Mouse (Mus musculus) neutrophil, adult 5-6 weeks (primary cell): ENCODE measurements at regions not wholly inside any gene's neighbourhood (a gene's known extent, or its start where the extent isn't known, plus 50 kb on each side); places are given as distances from the start of the nearest gene placed in this dataset.

Source experiments
- ATAC-seq: fragments of 151-379, 151-347 bp; 2 replicates; pipeline ENCODE4 v1.8.0; 2017; ENCODE audit warnings: mild to moderate bottlenecking, moderate TSS enrichment; ENCODE audit not compliant: insufficient number of reproducible peaks, poor library complexity, low FRiP score, severe bottlenecking; ENCODE audit errors: extremely low read depth

DNA sequence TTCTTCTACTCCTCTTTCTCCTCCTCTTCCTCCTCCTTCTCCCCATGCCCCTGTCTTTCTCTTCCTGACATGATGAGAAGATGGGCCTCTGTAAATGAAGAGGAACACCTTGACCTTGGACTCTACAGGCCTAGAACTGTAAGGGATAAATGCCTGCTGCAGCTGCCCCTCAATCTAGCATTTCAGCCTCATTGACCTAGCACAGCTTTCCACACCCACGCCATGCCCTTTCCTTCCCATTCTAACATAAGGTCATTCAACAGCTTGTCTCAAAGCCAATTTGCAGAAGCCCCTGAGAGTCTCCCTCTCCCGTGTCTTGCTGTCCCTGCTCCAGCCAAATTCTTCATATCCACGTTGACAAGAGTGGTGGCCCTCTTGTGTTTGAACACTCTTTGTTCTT lies 63.8 kb upstream of the Dscam start:
- ATAC-seq: no peak

DNA sequence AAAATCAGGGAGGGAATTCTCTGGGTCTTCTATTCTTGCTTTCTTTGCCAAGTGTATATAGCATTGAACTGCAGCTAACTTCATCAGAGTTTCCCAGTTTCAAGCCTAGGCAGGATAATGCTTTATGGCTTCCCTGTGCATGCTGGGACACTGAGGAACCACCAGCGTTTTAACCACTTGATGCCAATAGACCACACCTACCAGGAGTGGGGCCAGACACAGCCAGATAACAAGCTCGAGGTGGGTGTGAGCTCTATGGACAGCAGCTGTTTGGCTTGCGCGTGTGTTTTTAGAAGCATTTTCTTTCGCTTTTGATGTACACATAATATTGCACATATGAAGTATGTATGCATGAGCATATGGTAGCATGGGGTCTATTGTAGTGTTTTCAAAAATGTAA lies 69.1 kb upstream of the Dscam start:
- no peak for ATAC-seq

DNA sequence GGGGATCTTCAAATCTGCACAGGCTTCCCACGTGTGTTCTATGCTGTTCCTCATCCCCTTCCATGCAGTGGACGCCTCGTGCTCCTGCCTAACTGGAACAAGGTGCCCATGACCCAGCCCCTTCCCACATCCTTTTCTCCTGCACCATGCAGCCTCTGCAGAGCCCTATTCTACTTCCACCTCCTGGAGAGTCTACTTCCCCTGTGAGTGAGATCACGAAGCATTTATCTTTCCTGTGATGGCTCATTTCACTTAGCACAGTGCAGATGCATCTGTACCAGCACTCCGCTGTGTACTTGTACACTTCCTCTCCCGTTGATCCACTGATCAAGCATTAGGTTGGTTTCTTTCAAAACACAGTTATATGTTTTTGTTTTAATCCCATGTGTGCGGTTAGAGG lies 69.5 kb upstream of the Dscam start:
- no peak for ATAC-seq

DNA sequence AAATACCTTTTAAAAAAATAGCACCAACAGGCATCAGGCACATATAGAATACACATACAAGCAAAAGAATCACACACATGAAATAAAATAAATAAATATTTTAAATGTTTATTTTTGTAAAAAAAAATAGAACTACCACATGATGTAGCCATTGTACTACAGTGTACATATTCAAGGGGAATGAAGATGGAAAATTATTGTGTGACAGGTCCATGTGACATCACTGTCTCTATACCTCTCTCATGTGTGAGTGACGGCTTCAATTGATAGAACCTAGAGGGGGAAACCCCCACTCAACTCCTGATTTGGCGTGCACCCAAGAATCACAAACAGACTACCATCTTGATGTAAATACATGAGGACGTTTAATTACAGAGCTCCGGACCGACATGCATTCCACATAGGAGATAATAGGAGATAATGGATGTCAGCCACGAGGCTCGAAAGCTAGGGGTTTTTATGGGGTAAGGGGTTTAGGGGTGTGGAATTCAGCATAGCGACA lies 70.4 kb upstream of the Dscam start:
- no peak for ATAC-seq

DNA sequence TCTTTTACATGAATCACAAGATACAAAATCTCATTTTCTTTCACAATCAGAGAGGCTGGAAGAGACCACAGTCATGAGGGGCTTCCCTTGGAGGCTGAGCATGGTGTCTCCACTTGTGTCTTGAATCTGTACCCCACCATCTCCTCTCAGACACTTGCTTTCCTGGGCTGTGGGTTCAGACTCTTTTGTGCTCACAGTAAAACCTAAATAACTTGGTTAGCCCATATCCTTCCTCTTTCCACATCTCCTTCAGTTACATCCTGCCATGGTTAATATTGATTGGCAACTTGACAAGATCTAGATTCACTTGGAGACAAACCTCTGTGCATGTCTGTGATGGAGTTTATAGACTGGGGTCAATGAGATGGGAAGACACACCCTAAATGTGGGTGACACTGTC lies 71.1 kb upstream of the Dscam start:
- no peak for ATAC-seq

DNA sequence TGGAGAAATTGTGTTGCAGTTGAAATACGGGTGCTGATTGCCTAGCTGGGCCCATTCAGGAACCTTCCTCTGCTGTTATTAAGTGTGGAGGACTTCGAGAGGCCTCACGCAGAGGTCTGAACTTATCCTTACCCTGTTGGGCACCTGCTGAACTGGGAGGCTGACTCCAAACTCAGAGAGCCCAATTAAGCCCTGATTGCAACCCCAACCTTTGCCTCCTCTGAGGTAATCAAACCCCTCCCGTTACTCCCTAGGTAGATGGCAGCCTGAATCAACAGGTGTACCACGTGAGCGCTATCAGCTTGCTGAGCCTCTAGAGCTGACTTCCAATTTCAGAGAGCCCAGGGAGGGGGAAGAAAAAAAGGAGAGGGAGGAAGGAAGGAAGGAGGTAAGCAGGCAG lies 79.9 kb upstream of the Dscam start:
- ATAC-seq: 0 out of 2 replicates have a peak, but pooled peaks have one; percentile 1

DNA sequence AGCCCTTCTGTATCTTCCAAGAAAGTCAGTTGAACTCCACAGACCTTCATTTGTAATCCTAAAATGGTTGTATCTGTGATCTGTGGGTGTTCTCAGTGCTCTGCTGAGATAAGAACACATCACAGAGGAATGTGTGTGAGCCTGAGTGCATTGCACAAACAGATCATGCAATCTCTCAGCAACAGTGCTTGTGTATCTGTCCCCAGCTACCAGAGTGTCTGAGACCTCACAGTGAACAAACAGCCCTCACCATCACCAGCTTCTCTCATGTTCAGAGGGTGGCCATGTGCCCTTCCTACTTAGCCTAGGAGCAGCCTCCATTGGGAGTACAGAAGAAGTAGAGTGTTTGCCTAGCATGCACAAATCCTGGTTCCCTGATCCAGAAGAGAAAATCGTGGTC lies 82.0 kb upstream of the Dscam start:
- ATAC-seq: no peak

DNA sequence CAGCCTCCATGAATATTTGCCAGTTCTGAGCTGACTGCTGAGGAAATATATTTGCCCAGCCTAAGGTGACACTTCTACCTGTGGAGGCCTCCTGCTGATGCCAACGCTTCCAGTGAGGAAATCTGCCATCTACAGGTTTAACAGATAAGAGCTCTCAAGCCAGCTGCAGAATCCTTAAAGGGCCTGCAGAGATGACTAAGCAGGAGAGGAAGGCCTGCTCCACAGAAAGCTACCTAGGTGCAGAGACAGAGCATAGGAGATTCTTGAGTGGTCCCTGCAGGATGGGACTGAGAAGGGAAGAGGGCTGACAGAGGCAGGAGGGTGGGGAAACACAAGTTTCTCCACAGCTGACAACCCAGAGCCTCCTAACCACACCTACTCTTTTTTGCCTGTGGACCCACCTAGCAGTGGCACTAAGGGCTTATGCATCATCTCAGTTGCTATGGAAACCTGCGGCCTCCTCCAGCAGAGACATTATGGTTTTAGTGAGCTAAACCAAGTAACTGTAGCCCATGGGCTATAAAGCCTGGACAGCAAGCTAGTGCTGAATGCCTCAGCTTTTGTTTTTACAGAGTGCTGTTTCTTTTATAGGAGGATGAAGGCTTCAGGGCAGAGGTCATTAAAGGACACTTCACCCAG lies 82.6 kb upstream of the Dscam start:
- ATAC-seq: no peak

DNA sequence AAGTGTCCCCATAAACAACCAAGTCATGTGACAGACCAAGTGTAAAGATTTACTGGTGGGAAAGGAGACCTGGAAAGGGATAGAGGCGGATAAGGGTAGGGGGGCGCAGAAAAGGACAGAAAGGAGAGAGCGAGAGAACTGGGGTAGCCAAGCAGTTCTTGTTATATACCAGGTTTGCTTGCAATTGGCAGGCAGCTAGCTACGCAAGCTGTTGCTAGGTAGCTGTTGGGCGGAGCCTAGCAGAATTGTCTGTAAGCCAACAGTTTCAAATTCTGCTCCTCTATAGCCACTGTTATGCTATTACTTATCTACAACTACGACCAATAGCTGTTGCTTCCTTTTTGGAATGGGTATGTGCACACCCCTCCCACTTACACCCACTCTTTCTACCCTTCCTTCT lies 88.3 kb upstream of the Dscam start:
- no peak for ATAC-seq

DNA sequence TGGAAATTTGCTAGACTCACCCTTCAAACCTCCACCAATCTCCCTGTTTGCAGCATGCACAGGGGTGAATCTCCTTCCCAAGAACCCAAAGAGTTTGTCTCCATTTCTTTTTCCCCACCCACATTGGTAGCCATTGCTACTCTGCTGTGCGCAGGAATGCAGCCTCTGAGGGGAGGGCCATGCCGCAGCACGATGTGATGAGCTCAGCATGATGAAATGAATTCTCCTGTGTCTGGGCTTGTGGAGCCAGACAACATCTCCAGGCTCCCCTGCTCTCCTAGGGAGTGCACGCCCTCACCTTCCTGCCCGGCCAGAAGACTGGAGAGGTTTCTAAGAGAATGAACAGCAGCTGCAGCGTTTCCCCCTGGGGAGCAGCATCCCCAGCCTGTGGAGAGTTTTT lies 92.9 kb upstream of the Dscam start:
- no peak for ATAC-seq

DNA sequence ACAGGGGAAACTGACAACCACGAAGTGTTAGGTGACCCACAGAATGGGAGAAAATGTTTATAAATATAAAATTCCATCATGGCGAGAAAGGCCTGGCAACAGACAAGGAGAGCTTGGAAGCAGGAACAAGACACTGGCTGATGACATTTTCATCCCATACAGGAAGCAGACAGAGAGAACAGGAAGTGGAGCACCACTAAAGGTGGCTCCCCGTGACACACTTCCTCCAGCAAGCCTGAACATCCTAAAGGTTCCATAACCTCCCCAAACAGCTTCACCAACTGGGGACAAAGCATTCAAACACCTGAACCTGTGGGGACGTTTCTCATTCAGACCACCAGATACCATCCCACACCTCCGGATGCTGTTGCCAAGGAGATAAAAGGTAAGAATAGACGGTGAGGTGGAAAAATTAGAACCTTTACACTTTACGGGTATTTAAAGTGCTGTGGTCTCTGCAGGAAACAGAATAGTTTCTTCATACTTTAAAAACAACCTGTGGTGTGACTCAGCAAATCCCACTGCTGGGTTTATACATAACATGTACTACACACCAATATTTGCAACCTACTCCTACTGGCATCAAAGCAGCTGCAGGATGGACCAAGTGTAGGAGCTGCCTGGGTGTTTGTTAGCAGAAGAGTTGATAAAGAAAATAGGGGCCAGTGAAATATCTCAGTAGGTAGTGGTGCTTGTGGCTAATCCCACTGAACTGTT lies 86.0 kb upstream of the Bace2 start:
- ATAC-seq: no peak

DNA sequence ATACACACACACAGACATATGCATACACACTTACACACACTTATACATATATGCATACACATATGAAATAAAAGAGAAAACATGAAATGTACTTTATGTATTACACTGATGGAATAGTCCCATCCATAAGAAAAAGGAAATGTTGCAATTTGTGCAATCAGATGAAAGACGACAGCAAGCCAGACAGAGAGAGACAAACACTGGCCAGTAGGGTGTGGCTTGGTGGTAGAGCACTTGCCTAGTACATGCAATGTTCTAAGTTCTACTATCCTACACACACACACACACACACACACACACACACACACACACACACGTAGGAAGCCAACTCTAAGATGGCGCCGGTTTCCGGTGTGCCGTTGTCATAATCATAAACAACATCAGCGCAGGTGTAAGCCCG lies 85.3 kb upstream of the Bace2 start:
- no peak for ATAC-seq

DNA sequence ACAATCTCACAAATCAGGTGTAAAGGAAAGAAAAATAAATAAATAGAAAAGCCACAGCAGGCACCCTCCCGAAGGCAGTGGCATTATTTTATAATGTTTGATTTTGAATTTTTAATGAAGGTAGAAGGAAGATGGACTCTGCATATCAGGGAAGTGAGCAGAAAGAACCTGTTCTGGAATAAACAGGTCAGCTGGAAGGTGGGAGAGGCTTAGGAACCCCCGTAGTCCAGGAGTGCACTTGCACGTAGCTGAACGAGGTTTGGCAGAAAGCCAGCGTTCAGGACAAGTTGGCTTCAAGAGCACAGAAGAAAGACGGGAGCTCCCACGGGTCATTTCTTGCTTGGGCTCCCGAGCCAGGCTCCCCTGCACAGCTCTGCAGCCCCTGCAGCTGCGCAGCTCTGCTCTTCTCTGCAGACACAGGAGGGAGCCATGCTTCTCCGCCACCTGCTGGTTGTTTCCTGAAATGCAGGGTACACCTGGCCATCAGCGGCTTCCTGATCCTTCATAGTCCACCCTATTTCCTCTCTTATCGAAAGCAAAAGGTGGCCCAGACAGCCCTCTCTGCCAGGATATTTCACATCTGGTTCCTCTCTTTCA lies 84.4 kb upstream of the Bace2 start:
- peak; percentile 69 for ATAC-seq

DNA sequence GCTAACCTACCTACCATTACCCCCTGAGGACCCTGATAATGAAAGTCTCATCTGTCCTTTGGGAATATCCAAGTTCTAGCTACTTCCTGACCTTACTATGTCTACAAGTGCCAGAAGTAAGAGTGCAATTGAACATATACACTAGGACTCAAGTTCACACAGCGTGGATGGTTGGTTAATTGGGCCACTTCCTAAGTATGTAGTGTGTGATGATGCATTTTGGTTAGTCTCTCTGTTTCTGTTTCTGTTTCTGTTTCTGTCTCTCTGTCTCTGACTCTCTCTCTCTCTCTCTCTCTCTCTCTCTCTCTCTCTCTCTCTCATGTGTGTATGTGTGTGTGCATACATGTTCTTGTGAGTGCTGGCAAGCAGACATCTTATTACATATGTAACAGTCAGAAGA lies 77.6 kb upstream of the Bace2 start:
- ATAC-seq: no peak

DNA sequence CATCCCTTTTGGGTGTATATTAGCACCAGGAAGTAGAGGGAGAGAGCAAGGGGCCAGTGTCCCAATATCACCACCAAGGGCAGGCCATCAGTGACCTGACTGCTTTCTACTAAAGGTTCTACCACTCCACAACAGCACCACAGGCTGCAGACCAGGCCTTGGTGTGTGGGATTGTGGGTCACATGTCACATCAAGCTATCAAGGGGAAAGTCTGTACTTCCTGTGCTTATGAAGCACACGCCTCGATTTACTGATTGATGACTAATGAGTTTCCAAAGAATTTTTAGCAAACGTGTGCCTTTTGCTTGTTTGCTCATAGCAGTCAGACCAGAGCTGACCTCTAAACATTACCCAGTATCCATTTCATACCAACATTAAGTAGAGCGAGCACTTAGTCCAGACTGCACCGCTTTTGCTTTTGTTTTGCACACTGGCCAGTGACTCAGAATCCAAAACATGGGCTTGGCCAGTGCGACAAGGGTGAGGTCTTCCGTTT lies 74.9 kb upstream of the Bace2 start:
- no peak for ATAC-seq

DNA sequence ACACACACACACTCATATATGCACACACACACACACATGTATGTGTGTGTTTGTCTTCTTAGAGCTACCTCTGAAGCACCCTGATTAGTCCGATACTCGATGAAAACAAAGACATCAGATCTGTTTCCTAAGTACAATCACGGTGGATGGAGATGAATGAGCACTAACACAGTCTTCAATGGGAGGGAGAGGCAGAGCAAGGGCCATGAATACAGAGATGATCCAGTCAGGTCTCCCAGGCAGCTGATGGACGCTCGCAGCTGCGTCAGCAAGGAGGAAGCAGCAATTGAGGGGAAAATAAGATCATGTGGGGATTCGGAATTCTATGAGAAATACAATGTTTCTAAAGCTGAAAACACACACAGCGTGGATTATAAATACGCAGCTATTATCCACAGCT lies 73.6 kb upstream of the Bace2 start:
- no peak for ATAC-seq

DNA sequence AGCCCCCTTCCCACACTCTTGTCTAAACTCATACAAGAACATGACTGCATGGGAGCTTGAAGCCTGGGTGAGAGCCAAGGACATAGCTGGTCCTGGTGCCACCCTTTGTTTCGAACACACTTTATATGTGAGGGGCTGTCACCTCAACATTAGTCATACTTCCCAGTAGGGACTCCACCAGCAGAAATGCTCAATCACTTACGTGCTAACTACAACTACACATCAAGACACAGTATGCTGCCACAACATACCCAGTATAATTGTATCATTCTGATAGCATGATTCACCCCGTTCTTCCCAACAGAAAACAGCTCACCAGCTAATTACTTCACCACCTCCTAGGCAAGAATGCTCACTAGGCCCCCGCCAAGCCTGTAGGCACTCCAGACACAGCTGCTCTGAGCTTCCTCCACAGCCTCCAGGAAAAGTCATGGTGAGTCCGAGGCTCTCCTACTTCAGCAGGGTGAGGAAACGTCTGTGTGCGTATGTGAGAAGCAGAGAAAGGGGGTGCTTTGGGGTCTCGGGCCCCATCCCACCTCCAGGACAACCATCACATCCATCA lies 70.6 kb upstream of the Bace2 start:
- ATAC-seq: no peak

DNA sequence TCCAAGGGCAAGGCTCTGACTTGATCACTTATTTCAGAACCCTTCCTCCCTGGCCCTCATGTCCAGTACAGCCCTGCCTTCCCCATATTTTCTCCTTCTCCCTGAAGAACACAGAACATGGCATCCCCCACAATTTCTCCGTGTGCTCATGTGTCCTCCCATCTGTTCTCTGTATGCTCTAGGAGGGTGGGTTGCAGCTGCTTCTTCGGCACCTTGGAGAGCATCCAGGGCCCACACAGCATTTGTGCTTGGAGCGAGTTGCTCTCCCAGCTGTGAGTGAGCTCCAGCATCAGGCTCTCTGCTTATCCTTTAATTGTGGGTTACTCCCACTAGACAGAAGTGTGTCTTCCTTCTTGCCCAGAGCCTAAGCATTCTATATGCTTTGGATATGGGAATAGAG lies 69.8 kb upstream of the Bace2 start:
- no peak for ATAC-seq

DNA sequence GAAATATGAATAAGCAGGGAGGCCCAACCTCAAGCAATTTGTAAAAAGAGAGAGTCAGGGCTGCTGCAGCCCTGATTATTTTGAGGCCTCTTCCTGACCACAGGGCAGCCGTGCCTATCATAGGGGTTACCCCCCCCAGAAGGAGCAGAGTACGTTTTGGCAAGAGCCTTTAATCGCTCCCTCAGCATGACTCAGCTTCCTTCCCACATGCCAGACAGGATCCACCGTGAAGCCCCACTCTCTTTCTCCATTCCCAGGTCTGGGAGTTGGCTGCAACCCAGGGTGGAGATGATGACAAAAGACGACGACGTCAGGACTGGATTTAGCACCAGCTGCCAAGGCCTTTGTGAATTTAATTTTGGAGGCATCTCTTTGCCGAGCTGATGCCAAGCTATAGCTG lies 67.9 kb upstream of the Bace2 start:
- ATAC-seq: no peak

DNA sequence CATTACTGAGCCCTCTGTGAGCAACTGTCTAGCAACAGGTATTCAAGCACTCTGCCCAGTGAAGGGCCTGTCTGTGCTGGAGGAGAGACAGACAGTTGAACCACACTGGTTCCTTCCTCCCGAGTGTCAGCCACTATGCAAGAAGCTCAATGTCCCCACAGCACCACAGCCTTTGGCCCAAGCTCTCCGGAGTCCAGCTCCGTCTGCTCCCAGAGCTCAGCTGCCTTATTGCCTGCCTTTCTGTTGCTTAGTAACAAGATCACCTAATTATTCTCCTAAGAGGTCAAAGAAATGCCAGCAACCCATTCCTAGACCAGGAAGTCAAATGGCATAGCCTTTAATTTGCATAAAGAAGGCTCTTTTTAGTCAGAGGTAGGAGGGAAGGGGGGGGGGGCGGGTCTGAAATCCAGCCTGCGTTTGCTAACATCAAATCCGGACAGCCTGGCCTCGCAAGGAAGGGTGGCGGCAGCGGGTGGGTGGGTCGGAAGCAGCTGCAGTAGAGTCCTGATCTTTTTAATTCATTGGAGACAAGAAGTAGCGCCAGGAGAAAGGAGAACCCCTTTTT lies 64.0 kb upstream of the Bace2 start:
- no peak for ATAC-seq
